Mouse (Mus musculus) spleen, postnatal 36 days (tissue): ENCODE results near the gene Gm4787.
"Not testable (repeated sequence)": the region's sequence is repeated elsewhere in the genome, so short reads cannot be mapped to it uniquely, and the experiment has no call there.

Source experiments
- DNase-seq, 2 experiments: peaks; one replicate each; pipeline ENCODE4 v3.0.0; 2022; ENCODE audit warnings: low spot score in 2 of 2, mixed read lengths in 1 of 2

Gene Gm4787

GRCm38 (mm10) chr12:81379364-81379763 is at the start of gene Gm4787:
TSS of gene Gm4787 (minus strand) at chr12:81379464.
- not testable (repeated sequence) for DNase-seq

GRCm38 (mm10) chr12:81421846-81422245 is 42.6 kb upstream of the Gm4787 start, which contains the start of gene Adam4:
TSS of gene Adam4 (minus strand) at chr12:81421946.
- DNase-seq = no peak

GRCm38 (mm10) chr12:81413211-81413610 is 33.9 kb upstream of the Gm4787 start:
- DNase-seq = no peak

GRCm38 (mm10) chr12:81408966-81409365 is 29.7 kb upstream of the Gm4787 start:
- DNase-seq = no peak

GRCm38 (mm10) chr12:81402187-81402586 is 22.9 kb upstream of the Gm4787 start:
- peak; percentile 4 to 8 for DNase-seq

GRCm38 (mm10) chr12:81333841-81334240 is 45.4 kb downstream of the Gm4787 start:
- DNase-seq = no peak

GRCm38 (mm10) chr12:81332875-81333421 is 46.3 kb downstream of the Gm4787 start, which contains the start of gene Slc8a3:
TSS of gene Slc8a3 (minus strand) at chr12:81333180.
- no peak for DNase-seq

- DNase-seq = no peak
Measured at GRCm38 (mm10) chr12:81331937-81332874, 47.1 kb downstream of the Gm4787 start.

- DNase-seq = no peak
Measured at GRCm38 (mm10) chr12:81331046-81331638, 48.1 kb downstream of the Gm4787 start.
